Mouse (Mus musculus): ENCODE data around the gene Tmem125. TPM values are rescaled to one million over a fixed set of nuclear protein-coding genes. Genes with fewer than 3 reads are reported as not detected.
"Not testable (repeated sequence)": the region's sequence is repeated elsewhere in the genome, so short reads cannot be mapped to it uniquely, and the experiment has no call there.

Tmem125 gene
- polyA plus RNA-seq, 1 experiment from 2014 or later = 20.7 TPM

GRCm38 (mm10) chr4:118522248-118522647, 21.6 kb downstream of the Tmem125 start:
- no peaks in the 10 kb centered on the region for H3K27me3 ChIP-seq (replicated peaks; ENCODE audit: control insufficient read depth, insufficient read depth, low read length)
- H3K36me3 ChIP-seq (ENCODE audit: control insufficient read depth, insufficient read depth) = no peaks in the 10 kb centered on the region
- 85% methylated on average over 7 of the region's 7 CpGs for WGBS
- ATAC-seq = no peak
- H3K4me3 ChIP-seq (ENCODE audit: low read depth, low read length) = no peak overlapping the region
- no peak overlapping the region for H3K27ac ChIP-seq (ENCODE audit: low read depth, low read length)
- no peaks in the 10 kb centered on the region for H3K9me3 ChIP-seq (ENCODE audit: control insufficient read depth)
- no peak overlapping the region for H3K9ac ChIP-seq (ENCODE audit: low read depth, low read length)
- H3K4me1 ChIP-seq (replicated peaks; ENCODE audit: control insufficient read depth, insufficient read depth, low read length) = peaks cover 15% of the 10 kb centered on the region
- no peak for TF ChIP-seq CTCF (IDR thresholded peaks at IDR 0.05; ENCODE audit: low read depth)
- H3K4me2 ChIP-seq (replicated peaks; ENCODE audit: low read depth) = no peak overlapping the region

GRCm38 (mm10) chr4:118518208-118518607, 25.6 kb downstream of the Tmem125 start:
- no peaks in the 10 kb centered on the region for H3K27me3 ChIP-seq (replicated peaks; ENCODE audit: control insufficient read depth, insufficient read depth, low read length)
- no peak for ATAC-seq
- TF ChIP-seq CTCF (IDR thresholded peaks at IDR 0.05; ENCODE audit: low read depth) = no peak
- H3K27ac ChIP-seq (ENCODE audit: low read depth, low read length) = peak overlapping the region; percentile 94
- no peak overlapping the region; the same call in 1 of the 2 replicates for H3K4me2 ChIP-seq (replicated peaks; ENCODE audit: low read depth)
- no peak overlapping the region for H3K9ac ChIP-seq (ENCODE audit: low read depth, low read length)
- no peaks in the 10 kb centered on the region for H3K9me3 ChIP-seq (ENCODE audit: control insufficient read depth)
- H3K4me3 ChIP-seq (ENCODE audit: low read depth, low read length) = no peak overlapping the region
- H3K36me3 ChIP-seq (ENCODE audit: control insufficient read depth, insufficient read depth) = no peaks in the 10 kb centered on the region
- WGBS = 43% methylated on average over 5 of the region's 5 CpGs
- peaks cover 11% of the 10 kb centered on the region for H3K4me1 ChIP-seq (replicated peaks; ENCODE audit: control insufficient read depth, insufficient read depth, low read length)

GRCm38 (mm10) chr4:118517497-118518146, 26.2 kb downstream of the Tmem125 start:
- no peak overlapping the region for H3K9ac ChIP-seq (ENCODE audit: low read depth, low read length)
- TF ChIP-seq CTCF (IDR thresholded peaks at IDR 0.05; ENCODE audit: low read depth) = no peak; the same call in 1 of the 2 replicates
- H3K27ac ChIP-seq (ENCODE audit: low read depth, low read length) = peak overlapping the region; percentile 94
- no peaks in the 10 kb centered on the region for H3K9me3 ChIP-seq (ENCODE audit: control insufficient read depth)
- peaks cover 11% of the 10 kb centered on the region for H3K4me1 ChIP-seq (replicated peaks; ENCODE audit: control insufficient read depth, insufficient read depth, low read length)
- no peaks in the 10 kb centered on the region for H3K27me3 ChIP-seq (replicated peaks; ENCODE audit: control insufficient read depth, insufficient read depth, low read length)
- no peak overlapping the region for H3K4me3 ChIP-seq (ENCODE audit: low read depth, low read length)
- peak; percentile 59 for ATAC-seq
- no peaks in the 10 kb centered on the region for H3K36me3 ChIP-seq (ENCODE audit: control insufficient read depth, insufficient read depth)
- WGBS = 23% methylated on average over 16 of the region's 16 CpGs
- H3K4me2 ChIP-seq (replicated peaks; ENCODE audit: low read depth) = peak overlapping the region; percentile 54

- WGBS = 9% methylated on average over 20 of the region's 20 CpGs
- Histone ChIP-seq H3K4me2 (replicated peaks; ENCODE audit: low read depth) (peak overlapping the region; percentile 54), H3K9ac (ENCODE audit: low read depth, low read length) (peak overlapping the region; percentile 41; the same call in 1 of the 2 replicates), H3K4me1 (replicated peaks; ENCODE audit: control insufficient read depth, insufficient read depth, low read length) (peaks cover 11% of the 10 kb centered on the region), H3K9me3 (ENCODE audit: control insufficient read depth) (no peaks in the 10 kb centered on the region), H3K27ac (ENCODE audit: low read depth, low read length) (peak overlapping the region; percentile 94), H3K27me3 (replicated peaks; ENCODE audit: control insufficient read depth, insufficient read depth, low read length) (no peaks in the 10 kb centered on the region), H3K36me3 (ENCODE audit: control insufficient read depth, insufficient read depth) (no peaks in the 10 kb centered on the region), H3K4me3 (ENCODE audit: low read depth, low read length) (no peak overlapping the region)
- peak; percentile 41; the same call in 1 of the 2 replicates for TF ChIP-seq CTCF (IDR thresholded peaks at IDR 0.05; ENCODE audit: low read depth)
- ATAC-seq = peak; percentile 94
Observed at GRCm38 (mm10) chr4:118516699-118517496, 26.9 kb downstream of the Tmem125 start.

DNA sequence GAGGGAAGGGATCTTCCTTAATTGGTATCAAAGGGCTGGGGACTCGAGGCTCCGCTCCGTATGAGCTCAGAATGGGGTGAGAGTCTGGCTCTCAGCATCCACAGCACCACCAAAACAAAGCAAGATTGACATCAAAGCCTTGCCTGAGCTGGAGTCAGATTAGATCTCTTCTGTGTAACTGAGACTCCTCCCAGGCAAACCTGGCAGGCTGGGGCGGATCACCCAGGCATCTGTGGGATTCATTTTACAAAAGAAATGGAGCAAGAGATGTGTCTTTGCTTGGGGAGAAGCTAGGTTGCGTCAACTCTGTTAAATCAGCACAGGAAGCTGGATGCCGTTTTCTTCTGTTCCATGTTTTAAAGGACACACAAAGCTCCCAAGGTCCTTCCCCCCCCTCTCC, 34.8 kb downstream of the Tmem125 start:
- no peaks in the 10 kb centered on the region for H3K27me3 ChIP-seq (replicated peaks; ENCODE audit: control insufficient read depth, insufficient read depth, low read length)
- no peak overlapping the region for H3K27ac ChIP-seq (ENCODE audit: low read depth, low read length)
- ATAC-seq = no peak
- WGBS = 26% methylated on average over 6 of the region's 6 CpGs
- no peak overlapping the region for H3K4me3 ChIP-seq (ENCODE audit: low read depth, low read length)
- no peaks in the 10 kb centered on the region; the same call in 1 of the 2 replicates for H3K4me1 ChIP-seq (replicated peaks; ENCODE audit: control insufficient read depth, insufficient read depth, low read length)
- H3K9ac ChIP-seq (ENCODE audit: low read depth, low read length) = no peak overlapping the region
- TF ChIP-seq CTCF (IDR thresholded peaks at IDR 0.05; ENCODE audit: low read depth) = no peak
- no peaks in the 10 kb centered on the region for H3K36me3 ChIP-seq (ENCODE audit: control insufficient read depth, insufficient read depth)
- H3K9me3 ChIP-seq (ENCODE audit: control insufficient read depth) = no peaks in the 10 kb centered on the region
- no peak overlapping the region for H3K4me2 ChIP-seq (replicated peaks; ENCODE audit: low read depth)

DNA sequence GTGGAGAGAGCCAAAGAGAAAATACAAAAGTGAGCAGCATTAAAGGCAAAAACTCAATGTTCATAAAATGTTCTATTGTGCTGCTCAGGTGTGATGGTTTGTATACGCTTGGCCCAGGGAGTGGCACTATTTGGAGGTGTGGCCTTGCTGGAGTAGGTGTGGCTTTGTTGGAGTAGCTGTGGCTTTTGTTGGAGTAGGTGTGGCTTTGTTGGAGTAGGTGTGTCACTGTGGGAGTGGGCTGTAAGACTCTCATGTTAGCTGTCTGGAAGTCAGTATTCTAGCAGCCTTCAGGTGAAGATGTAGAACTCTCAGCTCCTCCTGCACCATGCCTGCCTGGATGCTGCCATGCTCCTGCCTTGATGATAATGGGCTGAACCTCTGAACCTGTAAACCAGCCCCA, 36.7 kb downstream of the Tmem125 start:
- WGBS = 72% methylated on average over 1 of the region's 1 CpGs
- ATAC-seq = not testable (repeated sequence)

More for the DNA sequence above, 36.7 kb downstream of the Tmem125 start:
- not testable (repeated sequence) for H3K9me3 ChIP-seq (ENCODE audit: control insufficient read depth); H3K4me3 ChIP-seq (ENCODE audit: low read depth, low read length); H3K27ac ChIP-seq (ENCODE audit: low read depth, low read length); H3K4me1 ChIP-seq (replicated peaks; ENCODE audit: control insufficient read depth, insufficient read depth, low read length); H3K27me3 ChIP-seq (replicated peaks; ENCODE audit: control insufficient read depth, insufficient read depth, low read length); H3K36me3 ChIP-seq (ENCODE audit: control insufficient read depth, insufficient read depth); H3K9ac ChIP-seq (ENCODE audit: low read depth, low read length); H3K4me2 ChIP-seq (replicated peaks; ENCODE audit: low read depth)
